Mouse (Mus musculus): ENCODE measurements around the gene Lsm11. TPM values are rescaled to one million over a fixed set of nuclear protein-coding genes. Genes with fewer than 3 reads are reported as not detected.
"Not testable (repeated sequence)": the region's sequence is repeated elsewhere in the genome, so short reads cannot be mapped to it uniquely, and the experiment has no call there.

Lsm11 gene
- total and polyA plus RNA-seq, 3 experiments = 4.4 to 24.1 (median 6.7) TPM

GRCm38 (mm10) chr11:45884029-45884428, 60.7 kb downstream of the Lsm11 start:
- peaks cover 66% of the 10 kb centered on the region for H3K4me1 ChIP-seq (ENCODE audit: insufficient read depth, low read depth, low read length)
- H3K36me3 ChIP-seq (replicated peaks) = peaks cover 84% of the 10 kb centered on the region
- ATAC-seq (ENCODE audit: extremely low read depth, insufficient number of reproducible peaks, low FRiP score, poor library complexity, severe bottlenecking) = no peak
- DNase-seq (ENCODE audit: low spot score) = no peak
- H3K9me3 ChIP-seq (replicated peaks) = no peaks in the 10 kb centered on the region
- TF ChIP-seq POLR2AphosphoS5 (IDR thresholded peaks at IDR 0.05; ENCODE audit: insufficient replicate concordance, low read depth, low read length) (no peak), CTCF (IDR thresholded peaks at IDR 0.05; ENCODE audit: low read depth, low read length) (0 out of 2 replicates have a peak, but pooled peaks have one; percentile 7)
- no peaks in the 10 kb centered on the region for H3K27me3 ChIP-seq (ENCODE audit: insufficient read depth, low read length)
- no peak overlapping the region for H3K4me3 ChIP-seq (ENCODE audit: low read depth, low read length)

- peaks cover 83% of the 10 kb centered on the region for H3K36me3 ChIP-seq (replicated peaks)
- no peak for ATAC-seq (ENCODE audit: extremely low read depth, insufficient number of reproducible peaks, low FRiP score, poor library complexity, severe bottlenecking)
- no peak for DNase-seq (ENCODE audit: low spot score)
- H3K4me1 ChIP-seq (ENCODE audit: insufficient read depth, low read depth, low read length) = peaks cover 65% of the 10 kb centered on the region
- TF ChIP-seq TAL1 (conservative IDR thresholded peaks at IDR 0.05; ENCODE audit: low read depth, low read length) (no peak), GATA2 (IDR thresholded peaks at IDR 0.05; ENCODE audit: borderline replicate concordance, low read depth, low read length) (no peak), POLR2AphosphoS5 (IDR thresholded peaks at IDR 0.05; ENCODE audit: insufficient replicate concordance, low read depth, low read length) (no peak), GATA1 (IDR thresholded peaks at IDR 0.05; ENCODE audit: borderline replicate concordance, low read length) (no peak), CTCF (IDR thresholded peaks at IDR 0.05; ENCODE audit: low read depth, low read length) (no peak)
- no peaks in the 10 kb centered on the region for H3K9me3 ChIP-seq (replicated peaks)
- H3K27me3 ChIP-seq (ENCODE audit: insufficient read depth, low read length) = no peaks in the 10 kb centered on the region
- no peak overlapping the region for H3K4me3 ChIP-seq (ENCODE audit: low read depth, low read length)
Measured at GRCm38 (mm10) chr11:45883270-45883931, 61.3 kb downstream of the Lsm11 start.

- Histone ChIP-seq H3K36me3 (replicated peaks) (peaks cover 80% of the 10 kb centered on the region), H3K9me3 (replicated peaks) (no peaks in the 10 kb centered on the region), H3K4me3 (ENCODE audit: low read depth, low read length) (no peak overlapping the region), H3K27me3 (ENCODE audit: insufficient read depth, low read length) (no peaks in the 10 kb centered on the region), H3K4me1 (ENCODE audit: insufficient read depth, low read depth, low read length) (peaks cover 69% of the 10 kb centered on the region)
- DNase-seq (ENCODE audit: low spot score) (no peak), ATAC-seq (ENCODE audit: extremely low read depth, insufficient number of reproducible peaks, low FRiP score, poor library complexity, severe bottlenecking) (no peak)
- no peak for TF ChIP-seq POLR2AphosphoS5 (IDR thresholded peaks at IDR 0.05; ENCODE audit: insufficient replicate concordance, low read depth, low read length)
- no peak for TF ChIP-seq CTCF (IDR thresholded peaks at IDR 0.05; ENCODE audit: low read depth, low read length)
- TF ChIP-seq GATA1 (IDR thresholded peaks at IDR 0.05; ENCODE audit: borderline replicate concordance, low read length) = no peak
- no peak for TF ChIP-seq TAL1 (conservative IDR thresholded peaks at IDR 0.05; ENCODE audit: low read depth, low read length)
- no peak for TF ChIP-seq GATA2 (IDR thresholded peaks at IDR 0.05; ENCODE audit: borderline replicate concordance, low read depth, low read length)
Measured at GRCm38 (mm10) chr11:45881683-45882068, 63.1 kb downstream of the Lsm11 start.

DNA sequence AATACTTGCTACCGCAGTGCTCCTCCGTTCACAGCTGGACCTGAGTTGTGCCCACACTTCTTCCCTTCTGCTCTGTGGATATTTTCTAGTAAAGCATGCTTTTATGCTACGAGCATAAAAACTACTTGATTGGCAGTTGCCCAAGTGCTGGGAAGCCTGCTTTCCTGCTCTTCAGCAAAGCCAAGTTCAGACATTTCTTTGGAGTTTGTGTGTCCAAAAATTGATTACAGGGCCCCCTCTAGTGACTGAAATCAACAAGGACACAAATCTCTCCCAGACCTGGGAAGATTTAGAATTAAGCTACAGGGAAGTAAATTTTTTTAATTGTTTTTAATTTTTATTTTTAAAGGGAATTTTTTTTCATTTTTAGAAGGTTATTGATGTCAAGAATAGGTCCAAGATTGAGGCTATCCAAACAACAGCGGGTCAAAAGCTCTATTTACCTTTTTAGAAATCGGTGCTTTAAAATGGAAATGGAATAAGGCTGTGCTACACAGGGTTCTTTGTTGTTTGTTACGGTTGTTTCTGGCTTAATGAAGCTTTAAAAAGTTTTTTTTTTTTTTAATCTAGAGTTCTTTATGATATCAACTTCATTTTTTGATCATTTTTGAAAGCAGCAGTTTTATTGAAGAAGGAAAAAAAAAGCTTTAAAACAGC, 63.6 kb downstream of the Lsm11 start:
- TF ChIP-seq GATA2 (IDR thresholded peaks at IDR 0.05; ENCODE audit: borderline replicate concordance, low read depth, low read length) = no peak
- no peak for TF ChIP-seq TAL1 (conservative IDR thresholded peaks at IDR 0.05; ENCODE audit: low read depth, low read length)
- TF ChIP-seq POLR2AphosphoS5 (IDR thresholded peaks at IDR 0.05; ENCODE audit: insufficient replicate concordance, low read depth, low read length) = no peak
- no peak for TF ChIP-seq CTCF (IDR thresholded peaks at IDR 0.05; ENCODE audit: low read depth, low read length)
- TF ChIP-seq GATA1 (IDR thresholded peaks at IDR 0.05; ENCODE audit: borderline replicate concordance, low read length) = no peak
- Histone ChIP-seq H3K4me1 (ENCODE audit: insufficient read depth, low read depth, low read length) (peaks cover 71% of the 10 kb centered on the region), H3K36me3 (replicated peaks) (peaks cover 80% of the 10 kb centered on the region), H3K27me3 (ENCODE audit: insufficient read depth, low read length) (no peaks in the 10 kb centered on the region), H3K9me3 (replicated peaks) (no peaks in the 10 kb centered on the region), H3K4me3 (ENCODE audit: low read depth, low read length) (no peak overlapping the region)
- no peak for DNase-seq (ENCODE audit: low spot score)
- ATAC-seq (ENCODE audit: extremely low read depth, insufficient number of reproducible peaks, low FRiP score, poor library complexity, severe bottlenecking) = no peak

- not testable (repeated sequence) for DNase-seq (ENCODE audit: low spot score); H3K9me3 ChIP-seq (replicated peaks); H3K27me3 ChIP-seq (ENCODE audit: insufficient read depth, low read length); H3K4me3 ChIP-seq (ENCODE audit: low read depth, low read length); ATAC-seq (ENCODE audit: extremely low read depth, insufficient number of reproducible peaks, low FRiP score, poor library complexity, severe bottlenecking)
- peaks cover 78% of the 10 kb centered on the region for H3K36me3 ChIP-seq (replicated peaks)
- H3K4me1 ChIP-seq (ENCODE audit: insufficient read depth, low read depth, low read length) = peaks cover 74% of the 10 kb centered on the region
Measured at GRCm38 (mm10) chr11:45879366-45879765, 65.4 kb downstream of the Lsm11 start.

Other genes starting within 250 kb of the Lsm11 start
- 386 and 420 TPM in 2 replicates for gene Clint1, start 92.9 kb downstream of the Lsm11 start, total RNA-seq (2014; fragmentation: Nextera tagmentation)
- gene Clint1, start 92.9 kb downstream of the Lsm11 start, total RNA-seq (2017) = 224 and 259 TPM in 2 replicates
- gene Clint1, start 92.9 kb downstream of the Lsm11 start, polyA plus RNA-seq (2012) = 107 and 112 TPM in 2 replicates
- 16.5 and 17.8 TPM in 2 replicates for gene Thg1l, start 10.6 kb upstream of the Lsm11 start, total RNA-seq (2014; fragmentation: Nextera tagmentation)
- 32.8 and 32.9 TPM in 2 replicates for gene Thg1l, start 10.6 kb upstream of the Lsm11 start, total RNA-seq (2017)
- 6.3 and 7.8 TPM in 2 replicates for gene Thg1l, start 10.6 kb upstream of the Lsm11 start, polyA plus RNA-seq (2012)
- not detected in 2 replicates for gene Sox30, start 35.4 kb upstream of the Lsm11 start, total RNA-seq (2014; fragmentation: Nextera tagmentation)
- gene Sox30, start 35.4 kb upstream of the Lsm11 start, total RNA-seq (2017) = 0.05 and 0.06 TPM in 2 replicates
- not detected in 2 replicates for gene Sox30, start 35.4 kb upstream of the Lsm11 start, polyA plus RNA-seq (2012)
- gene Gm12166, start 107.4 kb upstream of the Lsm11 start, total RNA-seq (2014; fragmentation: Nextera tagmentation) = 0.92 and 2.5 TPM in 2 replicates
- 16.7 and 28.7 TPM in 2 replicates for gene Gm12166, start 107.4 kb upstream of the Lsm11 start, total RNA-seq (2017)
- gene Gm12166, start 107.4 kb upstream of the Lsm11 start, polyA plus RNA-seq (2012) = 0.17 and 0.35 TPM in 2 replicates
- not detected in 2 replicates for gene Adam19, start 111.1 kb upstream of the Lsm11 start, total RNA-seq (2014; fragmentation: Nextera tagmentation)
- 0.06 and 0.11 TPM in 2 replicates for gene Adam19, start 111.1 kb upstream of the Lsm11 start, total RNA-seq (2017)
- gene Adam19, start 111.1 kb upstream of the Lsm11 start, polyA plus RNA-seq (2012) = not detected in 2 replicates
- gene Nipal4, start 221.6 kb upstream of the Lsm11 start, total RNA-seq (2014; fragmentation: Nextera tagmentation) = not detected in 2 replicates
- gene Nipal4, start 221.6 kb upstream of the Lsm11 start, total RNA-seq (2017) = not detected in 2 replicates
- not detected in 2 replicates for gene Nipal4, start 221.6 kb upstream of the Lsm11 start, polyA plus RNA-seq (2012)